Mouse (Mus musculus): ENCODE data around the gene Plekha7. TPM values are rescaled to one million over a fixed set of nuclear protein-coding genes. Genes with fewer than 3 reads are reported as not detected.

Plekha7 gene
- polyA plus RNA-seq, 1 experiment, result 0.25 TPM

DNA sequence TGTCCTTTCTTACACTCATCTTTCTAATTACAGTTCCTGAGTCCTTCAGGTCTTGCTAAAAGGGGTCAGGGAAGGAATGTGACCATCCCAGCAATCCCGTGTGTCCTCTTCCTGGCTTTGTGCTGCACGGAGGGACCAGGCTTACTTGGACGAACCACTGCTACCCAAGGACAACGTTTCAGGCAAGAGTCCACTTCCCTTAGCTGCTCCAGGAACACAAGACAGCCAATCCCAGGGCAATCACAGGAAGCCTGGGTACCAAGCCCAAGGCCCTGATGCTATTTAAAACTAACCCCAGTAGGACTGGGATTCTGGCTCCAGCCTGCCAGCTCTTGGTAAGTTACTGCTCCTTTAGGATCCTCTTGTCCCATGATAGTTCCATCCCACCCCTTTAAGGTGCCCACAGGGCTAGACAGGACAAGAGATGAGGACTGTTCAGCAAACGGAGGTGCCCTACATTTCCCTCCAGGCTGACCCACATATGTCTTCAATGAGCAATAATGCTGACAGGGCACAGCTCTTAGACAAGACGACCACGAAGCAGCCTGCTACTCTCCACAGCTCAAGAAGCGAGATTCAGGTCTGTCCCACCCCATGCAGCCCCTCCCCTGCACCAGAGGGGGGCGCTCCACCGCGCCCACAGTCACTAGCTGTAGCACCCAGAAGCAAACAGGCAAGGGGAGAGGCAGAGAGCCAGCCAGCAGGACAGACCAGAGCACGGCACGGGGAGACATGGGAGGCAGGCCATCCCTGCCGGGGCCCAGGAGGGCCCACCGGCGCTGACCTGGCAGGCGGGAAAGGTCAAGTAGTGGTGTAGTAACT is 151.9 kb downstream of the Plekha7 start:
- H3K36me3 ChIP-seq (ENCODE audit: control insufficient read depth, insufficient read depth), result no peaks in the 10 kb centered on the region
- no peak for TF ChIP-seq MYOD1 (IDR thresholded peaks at IDR 0.05; ENCODE audit: control insufficient read depth, insufficient read length, low read depth)
- TF ChIP-seq CTCF (IDR thresholded peaks at IDR 0.05; ENCODE audit: control insufficient read depth, insufficient read depth, insufficient read length), result no peak
- TF ChIP-seq MYOG (IDR thresholded peaks at IDR 0.05; ENCODE audit: control insufficient read depth, extremely low read depth, insufficient read length), result no peak
- TF ChIP-seq FOSL1 (IDR thresholded peaks at IDR 0.05; ENCODE audit: insufficient read depth, low read length, poor library complexity, severe bottlenecking), result no peak
- no peak for TF ChIP-seq CEBPB (IDR thresholded peaks at IDR 0.05; ENCODE audit: low read depth)
- no peak for TF ChIP-seq USF1 (IDR thresholded peaks at IDR 0.05; ENCODE audit: low read depth)
- no peak for TF ChIP-seq MAX (IDR thresholded peaks at IDR 0.05)
- H3K79me2 ChIP-seq (ENCODE audit: control insufficient read depth, insufficient read depth), result no peaks in the 10 kb centered on the region
- peaks cover 33% of the 10 kb centered on the region for H3K27me3 ChIP-seq (ENCODE audit: control insufficient read depth, insufficient read depth, insufficient read length)
- H3K79me3 ChIP-seq (ENCODE audit: low read depth), result no peaks in the 10 kb centered on the region
- H3K4me3 ChIP-seq (ENCODE audit: insufficient read depth, poor library complexity, severe bottlenecking), result no peak overlapping the region
- H3ac ChIP-seq (ENCODE audit: control insufficient read depth, insufficient read length, low read depth), result no peak overlapping the region

DNA sequence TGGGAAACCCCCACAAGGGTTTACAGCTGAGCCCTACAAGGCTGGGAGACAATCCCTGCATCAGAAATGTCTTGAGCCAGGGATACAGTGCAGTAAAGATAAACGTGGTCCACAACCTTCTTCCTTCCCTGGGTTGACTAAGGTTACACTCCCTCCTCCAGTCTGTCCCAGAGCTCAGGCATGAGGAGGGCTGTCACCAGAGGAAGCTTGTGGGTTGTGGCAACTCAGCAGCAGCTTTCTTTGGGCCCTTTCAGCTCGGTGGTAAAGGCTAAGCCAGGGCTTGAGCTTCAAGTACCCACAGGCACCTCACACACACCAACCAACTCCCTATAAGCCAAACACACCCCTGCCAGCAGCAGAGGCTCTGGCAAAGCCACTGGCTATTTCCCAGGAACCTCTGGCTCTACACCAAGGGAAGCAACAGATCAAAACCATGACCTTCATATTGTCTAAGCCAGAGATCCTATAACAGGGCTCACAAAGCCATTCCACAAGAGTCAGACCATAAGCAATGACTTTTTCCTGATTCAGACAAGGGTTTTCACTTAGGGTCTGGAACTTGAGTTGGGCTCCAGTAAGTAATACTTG is 154.3 kb downstream of the Plekha7 start:
- no peak overlapping the region for H3K4me3 ChIP-seq (ENCODE audit: insufficient read depth, poor library complexity, severe bottlenecking)
- no peaks in the 10 kb centered on the region for H3K79me3 ChIP-seq (ENCODE audit: low read depth)
- peaks cover 31% of the 10 kb centered on the region for H3K27me3 ChIP-seq (ENCODE audit: control insufficient read depth, insufficient read depth, insufficient read length)
- no peak overlapping the region for H3ac ChIP-seq (ENCODE audit: control insufficient read depth, insufficient read length, low read depth)
- no peak for TF ChIP-seq CEBPB (IDR thresholded peaks at IDR 0.05; ENCODE audit: low read depth)
- TF ChIP-seq FOSL1 (IDR thresholded peaks at IDR 0.05; ENCODE audit: insufficient read depth, low read length, poor library complexity, severe bottlenecking), result no peak
- TF ChIP-seq MAX (IDR thresholded peaks at IDR 0.05), result no peak
- TF ChIP-seq CTCF (IDR thresholded peaks at IDR 0.05; ENCODE audit: control insufficient read depth, insufficient read depth, insufficient read length), result no peak
- TF ChIP-seq MYOD1 (IDR thresholded peaks at IDR 0.05; ENCODE audit: control insufficient read depth, insufficient read length, low read depth), result no peak
- no peak for TF ChIP-seq USF1 (IDR thresholded peaks at IDR 0.05; ENCODE audit: low read depth)
- TF ChIP-seq MYOG (IDR thresholded peaks at IDR 0.05; ENCODE audit: control insufficient read depth, extremely low read depth, insufficient read length), result no peak
- no peaks in the 10 kb centered on the region for H3K36me3 ChIP-seq (ENCODE audit: control insufficient read depth, insufficient read depth)
- no peaks in the 10 kb centered on the region for H3K79me2 ChIP-seq (ENCODE audit: control insufficient read depth, insufficient read depth)

GRCm38 (mm10) chr7:116149568-116149967 is 158.6 kb downstream of the Plekha7 start:
- Histone ChIP-seq H3K79me3 (ENCODE audit: low read depth) (no peaks in the 10 kb centered on the region), H3K4me3 (ENCODE audit: insufficient read depth, poor library complexity, severe bottlenecking) (no peak overlapping the region)

GRCm38 (mm10) chr7:116147114-116147513 is 161.1 kb downstream of the Plekha7 start:
- Histone ChIP-seq H3K27me3 (ENCODE audit: control insufficient read depth, insufficient read depth, insufficient read length) (peaks cover 3% of the 10 kb centered on the region), H3K79me3 (ENCODE audit: low read depth) (no peaks in the 10 kb centered on the region), H3K79me2 (ENCODE audit: control insufficient read depth, insufficient read depth) (no peaks in the 10 kb centered on the region), H3K4me3 (ENCODE audit: insufficient read depth, poor library complexity, severe bottlenecking) (no peak overlapping the region), H3ac (ENCODE audit: control insufficient read depth, insufficient read length, low read depth) (no peak overlapping the region), H3K36me3 (ENCODE audit: control insufficient read depth, insufficient read depth) (no peaks in the 10 kb centered on the region)
- TF ChIP-seq CEBPB (IDR thresholded peaks at IDR 0.05; ENCODE audit: low read depth) (no peak), CTCF (IDR thresholded peaks at IDR 0.05; ENCODE audit: control insufficient read depth, insufficient read depth, insufficient read length) (no peak), MYOD1 (IDR thresholded peaks at IDR 0.05; ENCODE audit: control insufficient read depth, insufficient read length, low read depth) (no peak), MAX (IDR thresholded peaks at IDR 0.05) (no peak), USF1 (IDR thresholded peaks at IDR 0.05; ENCODE audit: low read depth) (no peak), MYOG (IDR thresholded peaks at IDR 0.05; ENCODE audit: control insufficient read depth, extremely low read depth, insufficient read length) (no peak)

More at GRCm38 (mm10) chr7:116149568-116149967, 158.6 kb downstream of the Plekha7 start:
- no peak for TF ChIP-seq FOSL1 (IDR thresholded peaks at IDR 0.05; ENCODE audit: insufficient read depth, low read length, poor library complexity, severe bottlenecking)
- no peak for TF ChIP-seq CEBPB (IDR thresholded peaks at IDR 0.05; ENCODE audit: low read depth)
- TF ChIP-seq CTCF (IDR thresholded peaks at IDR 0.05; ENCODE audit: control insufficient read depth, insufficient read depth, insufficient read length), result no peak
- Histone ChIP-seq H3K36me3 (ENCODE audit: control insufficient read depth, insufficient read depth) (no peaks in the 10 kb centered on the region), H3K27me3 (ENCODE audit: control insufficient read depth, insufficient read depth, insufficient read length) (peaks cover 9% of the 10 kb centered on the region), H3K79me2 (ENCODE audit: control insufficient read depth, insufficient read depth) (no peaks in the 10 kb centered on the region), H3ac (ENCODE audit: control insufficient read depth, insufficient read length, low read depth) (no peak overlapping the region)

DNA sequence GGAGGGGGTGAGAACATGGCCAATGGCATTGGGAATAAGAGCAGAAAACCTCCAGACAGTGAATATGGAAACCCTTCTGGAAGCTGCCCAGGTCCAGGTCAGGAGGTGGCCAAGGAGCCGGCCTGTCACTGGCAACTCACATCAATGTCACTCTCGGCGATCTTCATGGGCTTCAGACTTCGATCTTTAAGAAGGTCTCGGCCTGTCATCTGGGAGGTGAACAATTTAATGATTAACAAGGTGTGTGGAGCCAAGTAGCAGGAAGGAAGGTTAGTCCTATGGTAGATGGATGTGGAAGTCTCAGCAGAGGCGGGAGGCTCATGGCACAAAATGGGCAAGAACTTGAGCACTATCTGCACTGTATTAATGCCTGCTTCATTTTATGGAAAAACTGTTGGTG is 163.1 kb downstream of the Plekha7 start:
- Histone ChIP-seq H3K79me2 (ENCODE audit: control insufficient read depth, insufficient read depth) (no peaks in the 10 kb centered on the region), H3K79me3 (ENCODE audit: low read depth) (no peaks in the 10 kb centered on the region), H3K4me3 (ENCODE audit: insufficient read depth, poor library complexity, severe bottlenecking) (no peak overlapping the region), H3K36me3 (ENCODE audit: control insufficient read depth, insufficient read depth) (no peaks in the 10 kb centered on the region), H3K27me3 (ENCODE audit: control insufficient read depth, insufficient read depth, insufficient read length) (peaks cover 8% of the 10 kb centered on the region), H3ac (ENCODE audit: control insufficient read depth, insufficient read length, low read depth) (no peak overlapping the region)
- TF ChIP-seq CTCF (IDR thresholded peaks at IDR 0.05; ENCODE audit: control insufficient read depth, insufficient read depth, insufficient read length), result no peak
- TF ChIP-seq USF1 (IDR thresholded peaks at IDR 0.05; ENCODE audit: low read depth), result no peak

DNA sequence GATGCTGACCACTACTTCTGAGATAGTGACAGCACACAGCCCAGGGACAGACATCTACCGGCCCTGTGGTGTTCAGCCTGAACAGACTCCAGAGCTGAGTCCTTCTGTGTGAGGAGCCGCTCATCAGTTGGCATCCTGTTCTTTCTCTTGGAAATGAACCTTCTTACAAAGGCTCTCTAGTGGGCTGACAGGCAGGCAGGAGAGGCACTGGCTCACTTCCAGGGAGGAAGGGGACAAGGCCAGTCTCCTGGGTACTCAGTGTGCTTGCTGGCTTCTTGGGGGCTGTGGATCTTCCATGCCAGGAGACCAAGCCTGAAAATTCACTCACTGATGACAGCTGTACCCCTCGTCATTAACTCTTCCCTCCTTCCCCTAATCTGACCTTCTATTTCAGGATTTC is 170.5 kb downstream of the Plekha7 start:
- Histone ChIP-seq H3K79me2 (ENCODE audit: control insufficient read depth, insufficient read depth) (no peaks in the 10 kb centered on the region), H3K4me3 (ENCODE audit: insufficient read depth, poor library complexity, severe bottlenecking) (no peak overlapping the region), H3ac (ENCODE audit: control insufficient read depth, insufficient read length, low read depth) (no peak overlapping the region), H3K36me3 (ENCODE audit: control insufficient read depth, insufficient read depth) (no peaks in the 10 kb centered on the region), H3K79me3 (ENCODE audit: low read depth) (no peaks in the 10 kb centered on the region), H3K27me3 (ENCODE audit: control insufficient read depth, insufficient read depth, insufficient read length) (peaks cover 35% of the 10 kb centered on the region)
- no peak for TF ChIP-seq FOSL1 (IDR thresholded peaks at IDR 0.05; ENCODE audit: insufficient read depth, low read length, poor library complexity, severe bottlenecking)
- TF ChIP-seq MAX (IDR thresholded peaks at IDR 0.05), result no peak
- no peak for TF ChIP-seq MYOG (IDR thresholded peaks at IDR 0.05; ENCODE audit: control insufficient read depth, extremely low read depth, insufficient read length)
- no peak for TF ChIP-seq CTCF (IDR thresholded peaks at IDR 0.05; ENCODE audit: control insufficient read depth, insufficient read depth, insufficient read length)
- TF ChIP-seq USF1 (IDR thresholded peaks at IDR 0.05; ENCODE audit: low read depth), result no peak
- no peak for TF ChIP-seq MYOD1 (IDR thresholded peaks at IDR 0.05; ENCODE audit: control insufficient read depth, insufficient read length, low read depth)
- TF ChIP-seq CEBPB (IDR thresholded peaks at IDR 0.05; ENCODE audit: low read depth), result no peak
